Mouse (Mus musculus) CH12.LX (cell line): ENCODE data around the gene Kcnmb3. TPM values are rescaled to one million over a fixed set of nuclear protein-coding genes. Genes with fewer than 3 reads are reported as not detected.

Experiments used
- DNase-seq: peaks from one replicate; pipeline ENCODE4 v3.0.0-alpha.2; 2013; ENCODE audit errors: extremely low read depth
- H3K27ac ChIP-seq: 2 replicates; pipeline ENCODE4 v1.5.1; 2012; ENCODE audit warnings: low read depth, mild to moderate bottlenecking, control low read depth, moderate library complexity; ENCODE audit not compliant: insufficient read depth
- H3K27me3 ChIP-seq: replicated peaks from 2 replicates; pipeline ENCODE3; 2012; ENCODE audit warnings: inconsistent platforms
- H3K36me3 ChIP-seq, 2 experiments: replicated peaks in 1 of 2; 2 replicates each; pipeline versions ENCODE3 to v1.6.1; 2012; ENCODE audit warnings: inconsistent platforms in 1 of 2, low read length in 1 of 2, mild to moderate bottlenecking in 1 of 2, mixed read lengths in 1 of 2, moderate library complexity in 1 of 2; ENCODE audit not compliant: control insufficient read depth in 1 of 2, insufficient read depth in 1 of 2
- H3K4me1 ChIP-seq, 2 experiments: 2 replicates each; pipeline ENCODE4 v1.6.1; 2012; ENCODE audit warnings: inconsistent platforms in 1 of 2, moderate library complexity in 1 of 2; ENCODE audit not compliant: insufficient read depth in 2 of 2, control insufficient read depth in 1 of 2
- H3K4me2 ChIP-seq: 2 replicates; pipeline ENCODE4 v1.6.1; 2012; ENCODE audit warnings: low read depth, mild to moderate bottlenecking, control low read depth; ENCODE audit not compliant: poor library complexity, insufficient read depth, severe bottlenecking
- H3K4me3 ChIP-seq, 3 experiments: fragments of 150-350 bp in 1 of 3; sonication (generic) in 1 of 3; replicated peaks in 1 of 3; 2 replicates each; pipeline versions ENCODE3 to v1.5.1; 2011 to 2012; ENCODE audit warnings: low read depth in 2 of 3, low read length in 2 of 3, mild to moderate bottlenecking in 2 of 3, moderate library complexity in 2 of 3, control low read depth in 1 of 3, improper control_type of control experiment in 1 of 3, inconsistent platforms in 1 of 3, mixed read lengths in 1 of 3; ENCODE audit not compliant: poor library complexity in 1 of 3
- H3K79me2 ChIP-seq: replicated peaks from 2 replicates; pipeline ENCODE4 v1.6.1; 2012; ENCODE audit warnings: mild to moderate bottlenecking, moderate library complexity; ENCODE audit not compliant: control insufficient read depth, poor library complexity, insufficient read depth, severe bottlenecking; ENCODE audit errors: extremely low read depth
- H3K9ac ChIP-seq: 2 replicates; pipeline ENCODE4 v1.6.1; 2012; ENCODE audit warnings: low read depth, mild to moderate bottlenecking, control low read depth, moderate library complexity; ENCODE audit not compliant: insufficient read depth
- H3K9me3 ChIP-seq: replicated peaks from 2 replicates; pipeline ENCODE3; 2012; ENCODE audit warnings: low read length, inconsistent platforms, mixed read lengths
- BHLHE40 ChIP-seq: IDR thresholded peaks from 2 replicates; pipeline ENCODE4 v1.6.1; 2011; ENCODE audit warnings: mild to moderate bottlenecking, low read depth, low read length, improper control_type of control experiment
- CHD1 ChIP-seq: IDR thresholded peaks from 2 replicates; pipeline ENCODE4 v1.6.1; 2012; ENCODE audit warnings: low read depth, low read length, improper control_type of control experiment, inconsistent platforms
- CHD2 ChIP-seq: IDR thresholded peaks from 2 replicates; pipeline ENCODE4 v1.6.1; 2011; ENCODE audit warnings: low read length, improper control_type of control experiment
- CTCF ChIP-seq, 2 experiments: IDR thresholded peaks in 1 of 2; conservative IDR thresholded peaks in 1 of 2; 2 replicates each; pipeline ENCODE4 v1.5.1; 2011 to 2012; ENCODE audit warnings: low read depth in 2 of 2, low read length in 2 of 2, improper control_type of control experiment in 1 of 2, inconsistent platforms in 1 of 2, mild to moderate bottlenecking in 1 of 2, moderate library complexity in 1 of 2
- E2F4 ChIP-seq: IDR thresholded peaks from 2 replicates; pipeline ENCODE4 v1.6.1; 2011; ENCODE audit warnings: low read depth, low read length, improper control_type of control experiment; ENCODE audit not compliant: insufficient replicate concordance
- ELF1 ChIP-seq: IDR thresholded peaks from 2 replicates; pipeline ENCODE4 v1.6.1; 2014; ENCODE audit warnings: low read depth, mild to moderate bottlenecking, inconsistent platforms, low read length, improper control_type of control experiment
- EP300 ChIP-seq: IDR thresholded peaks from 2 replicates; pipeline ENCODE4 v1.6.1; 2011; ENCODE audit warnings: low read length, improper control_type of control experiment
- ETS1 ChIP-seq: conservative IDR thresholded peaks from 2 replicates; pipeline ENCODE4 v1.6.1; 2012; ENCODE audit warnings: low read depth, mild to moderate bottlenecking, inconsistent platforms, low read length, improper control_type of control experiment, moderate library complexity
- GABPA ChIP-seq: IDR thresholded peaks from 2 replicates; pipeline ENCODE4 v1.6.1; 2012; ENCODE audit warnings: low read depth, low read length, improper control_type of control experiment, inconsistent platforms; ENCODE audit not compliant: insufficient replicate concordance
- HCFC1 ChIP-seq: IDR thresholded peaks from 2 replicates; pipeline ENCODE4 v1.6.1; 2012; ENCODE audit warnings: low read depth, mild to moderate bottlenecking, inconsistent platforms, low read length, improper control_type of control experiment
- IRF4 ChIP-seq: IDR thresholded peaks from 2 replicates; pipeline ENCODE4 v1.6.1; 2014; ENCODE audit warnings: low read depth, mild to moderate bottlenecking, inconsistent platforms, low read length, improper control_type of control experiment
- JUN ChIP-seq: IDR thresholded peaks from 2 replicates; pipeline ENCODE4 v1.6.1; 2011; ENCODE audit warnings: low read depth, mild to moderate bottlenecking, low read length, improper control_type of control experiment, moderate library complexity; ENCODE audit not compliant: insufficient read depth
- JUND ChIP-seq: conservative IDR thresholded peaks from 2 replicates; pipeline ENCODE4 v1.6.1; 2011; ENCODE audit warnings: low read depth, low read length, improper control_type of control experiment
- KAT2A ChIP-seq: IDR thresholded peaks from 2 replicates; pipeline ENCODE4 v1.6.1; 2012; ENCODE audit warnings: low read length, improper control_type of control experiment, inconsistent platforms; ENCODE audit not compliant: insufficient replicate concordance
- MAX ChIP-seq: IDR thresholded peaks from 2 replicates; pipeline ENCODE4 v1.6.1; 2011; ENCODE audit warnings: low read length, improper control_type of control experiment
- MAZ ChIP-seq: IDR thresholded peaks from 2 replicates; pipeline ENCODE4 v1.6.1; 2012; ENCODE audit warnings: low read depth, mild to moderate bottlenecking, inconsistent platforms, low read length, improper control_type of control experiment, moderate library complexity
- MEF2A ChIP-seq: IDR thresholded peaks from 2 replicates; pipeline ENCODE4 v1.6.1; 2014; ENCODE audit warnings: low read depth, mild to moderate bottlenecking, inconsistent platforms, low read length, improper control_type of control experiment, borderline replicate concordance
- MXI1 ChIP-seq: IDR thresholded peaks from 2 replicates; pipeline ENCODE4 v1.6.1; 2011; ENCODE audit warnings: mild to moderate bottlenecking, low read depth, low read length, improper control_type of control experiment
- MYC ChIP-seq: IDR thresholded peaks from 2 replicates; pipeline ENCODE4 v1.6.1; 2011; ENCODE audit warnings: low read depth, mild to moderate bottlenecking, improper control_type of control experiment, low read length
- NELFE ChIP-seq: IDR thresholded peaks from 2 replicates; pipeline ENCODE4 v1.6.1; 2011; ENCODE audit warnings: low read depth, low read length, improper control_type of control experiment
- NRF1 ChIP-seq: IDR thresholded peaks from 2 replicates; pipeline ENCODE4 v1.6.1; 2014; ENCODE audit warnings: low read depth, mild to moderate bottlenecking, inconsistent platforms, low read length, improper control_type of control experiment, moderate library complexity
- PAX5 ChIP-seq: IDR thresholded peaks from 2 replicates; pipeline ENCODE4 v1.6.1; 2012; ENCODE audit warnings: low read length, inconsistent platforms, mixed read lengths
- POLR2AphosphoS2 ChIP-seq: IDR thresholded peaks from 2 replicates; pipeline ENCODE4 v1.6.1; 2011; ENCODE audit warnings: low read depth, low read length, improper control_type of control experiment
- RAD21 ChIP-seq: IDR thresholded peaks from 2 replicates; pipeline ENCODE4 v1.6.1; 2011; ENCODE audit warnings: low read depth, mild to moderate bottlenecking, low read length, improper control_type of control experiment, moderate library complexity
- RCOR1 ChIP-seq: conservative IDR thresholded peaks from 2 replicates; pipeline ENCODE4 v1.6.1; 2012; ENCODE audit warnings: low read depth, mild to moderate bottlenecking, inconsistent platforms, low read length, improper control_type of control experiment
- SMC3 ChIP-seq: IDR thresholded peaks from 2 replicates; pipeline ENCODE4 v1.6.1; 2011; ENCODE audit warnings: low read depth, low read length, improper control_type of control experiment
- TBP ChIP-seq: conservative IDR thresholded peaks from 2 replicates; pipeline ENCODE4 v1.6.1; 2011; ENCODE audit warnings: low read depth, low read length, improper control_type of control experiment
- TCF12 ChIP-seq: IDR thresholded peaks from 2 replicates; pipeline ENCODE4 v1.6.1; 2014; ENCODE audit warnings: low read depth, mild to moderate bottlenecking, inconsistent platforms, low read length, improper control_type of control experiment
- UBTF ChIP-seq: IDR thresholded peaks from 2 replicates; pipeline ENCODE4 v1.6.1; 2012; ENCODE audit warnings: low read depth, mild to moderate bottlenecking, inconsistent platforms, low read length, improper control_type of control experiment, moderate library complexity
- USF1 ChIP-seq: IDR thresholded peaks from 2 replicates; pipeline ENCODE4 v1.6.1; 2014; ENCODE audit warnings: low read depth, mild to moderate bottlenecking, inconsistent platforms, low read length, improper control_type of control experiment
- USF2 ChIP-seq: conservative IDR thresholded peaks from 2 replicates; pipeline ENCODE4 v1.6.1; 2011; ENCODE audit warnings: low read depth, low read length, improper control_type of control experiment
- ZMIZ1 ChIP-seq: IDR thresholded peaks from 2 replicates; pipeline ENCODE4 v1.6.1; 2012; ENCODE audit warnings: low read depth, mild to moderate bottlenecking, inconsistent platforms, low read length, improper control_type of control experiment
- ZNF384 ChIP-seq: IDR thresholded peaks from 2 replicates; pipeline ENCODE4 v1.6.1; 2012; ENCODE audit warnings: low read depth, low read length, improper control_type of control experiment, inconsistent platforms
- dilution Hi-C: fragments of 300-500 bp; cut with MboI; formaldehyde crosslinking; loops from 2 replicates; pipeline ENCODE4 v1.14.3; 2020; ENCODE audit warnings: low sequenced_read_pairs; ENCODE audit not compliant: extremely low pct_unique_long_range_greater_than_20kb, extremely low pct_ligation_motif_present
- in situ Hi-C: fragments of 300-500 bp; cut with MboI; formaldehyde crosslinking; loops from 3 replicates; pipeline ENCODE4 v1.14.3; 2019; ENCODE audit warnings: low sequenced_read_pairs, low pct_ligation_motif_present, low pct_unique_long_range_greater_than_20kb, mixed read lengths
- polyA plus RNA-seq: library from polyadenylated mRNA; unstranded; fragments of >175 nt; gene quantifications from 2 replicates; pipeline ENCODE4 v1.2.1, GENCODE M21; 2012; ENCODE audit warnings: low read depth; ENCODE audit not compliant: insufficient read length
- total RNA-seq, 2 experiments: library from RNA; depleted of rRNA; stranded (reverse); fragments of 300-350 nt in 1 of 2; fragments of >200 nt in 1 of 2; gene quantifications; 2 replicates each; pipeline ENCODE4 v1.2.3; 2012 to 2014

The Kcnmb3 gene
- total and polyA plus RNA-seq, 3 experiments = 1.0 to 4.7 (median 2.4) TPM

- H3K4me2 ChIP-seq = peak overlapping the region; percentile 6; the same call in 1 of the 2 replicates
- no peaks in the 10 kb centered on the region for H3K27me3 ChIP-seq
- H3K27ac ChIP-seq = 0 out of 2 replicates have a peak overlapping the region, but pooled peaks have one; percentile 16
- peak overlapping the region in 1 of 3 experiments; percentile 5 for H3K4me3 ChIP-seq
- TF ChIP-seq RCOR1 (no peak), E2F4 (no peak), ELF1 (no peak), GABPA (no peak), MAZ (0 out of 2 replicates have a peak, but pooled peaks have one; percentile 24), IRF4 (peak; percentile 59), TBP (no peak), MYC (peak; percentile 86), CHD1 (no peak), RAD21 (no peak; the same call in 1 of the 2 replicates), PAX5 (no peak), ZMIZ1 (no peak; the same call in 1 of the 2 replicates), ZNF384 (no peak), KAT2A (no peak), MXI1 (no peak), NRF1 (no peak), CHD2 (peak; percentile 81), CTCF (conservative IDR thresholded peaks at IDR 0.05 in 1 of 2, IDR thresholded peaks at IDR 0.05 in 1 of 2; ENCODE audit: low read depth in 2 of 2, low read length in 2 of 2) (no peak), JUND (peak; percentile 35; the same call in 1 of the 2 replicates), JUN (no peak), MAX (peak; percentile 87), BHLHE40 (peak; percentile 53), MEF2A (peak; percentile 37; the same call in 1 of the 2 replicates), TCF12 (peak; percentile 36; the same call in 1 of the 2 replicates), SMC3 (no peak), EP300 (peak; percentile 53), HCFC1 (no peak; the same call in 1 of the 2 replicates), UBTF (no peak), USF2 (no peak), USF1 (no peak), NELFE (no peak), ETS1 (no peak; the same call in none of the 2 replicates), POLR2AphosphoS2 (no peak; the same call in 1 of the 2 replicates)
- H3K79me2 ChIP-seq = no peaks in the 10 kb centered on the region
- peaks cover 19 to 33% of the 10 kb centered on the region in 2 experiments for H3K4me1 ChIP-seq
- dilution Hi-C loops = no loop called here
- DNase-seq = peak; percentile 77
- peak overlapping the region; percentile 11; the same call in 1 of the 2 replicates for H3K9ac ChIP-seq
- peaks cover 0 to 6% of the 10 kb centered on the region in 2 experiments for H3K36me3 ChIP-seq
- H3K9me3 ChIP-seq = no peaks in the 10 kb centered on the region
- in situ Hi-C loops = no loop called here
Observed at GRCm38 (mm10) chr3:32472191-32472900, 19.7 kb downstream of the Kcnmb3 start.
